Mouse (Mus musculus) left cerebral cortex, postnatal 10 days (tissue): ENCODE data around the gene Henmt1. TPM values are rescaled to one million over a fixed set of nuclear protein-coding genes. Genes with fewer than 3 reads are reported as not detected.

Source experiments
- DNase-seq, 2 experiments: peaks; one replicate each; pipeline ENCODE4 v3.0.0; 2021 to 2022; ENCODE audit warnings: low spot score in 2 of 2, mixed read lengths in 1 of 2; ENCODE audit errors: extremely low spot score in 1 of 2
- intact Hi-C: fragments of 180-260 bp; cut with DNase I; formaldehyde crosslinking; loops from one replicate; pipeline ENCODE4 v1.15.1; 2025
- total RNA-seq, 2 experiments: library from RNA; stranded (reverse); gene quantifications; 2 replicates each; pipeline ENCODE4 v1.2.3; 2021

The Henmt1 gene
- total RNA-seq, 2 experiments from 2014 or later = 3.7 to 5.1 TPM

GRCm38 (mm10) chr3:108986534-108986933, 46.9 kb downstream of the Henmt1 start:
- intact Hi-C loops = no loop called here

GRCm38 (mm10) chr3:108987009-108987659, 47.5 kb downstream of the Henmt1 start:
- intact Hi-C loops = no loop called here
- DNase-seq = no peak

More at GRCm38 (mm10) chr3:108986534-108986933, 46.9 kb downstream of the Henmt1 start:
- no peak for DNase-seq

GRCm38 (mm10) chr3:108989971-108990548, 50.4 kb downstream of the Henmt1 start:
- intact Hi-C loops = no loop called here
- no peak for DNase-seq

- intact Hi-C loops = no loop called here
- no peak for DNase-seq
Observed at GRCm38 (mm10) chr3:108994477-108994876, 54.8 kb downstream of the Henmt1 start.

- intact Hi-C loops = no loop called here
- no peak for DNase-seq
Observed at GRCm38 (mm10) chr3:108995379-108995778, 55.7 kb downstream of the Henmt1 start.

- intact Hi-C loops = no loop called here
- no peak for DNase-seq
Observed at GRCm38 (mm10) chr3:108997284-108997683, 57.6 kb downstream of the Henmt1 start.

DNA sequence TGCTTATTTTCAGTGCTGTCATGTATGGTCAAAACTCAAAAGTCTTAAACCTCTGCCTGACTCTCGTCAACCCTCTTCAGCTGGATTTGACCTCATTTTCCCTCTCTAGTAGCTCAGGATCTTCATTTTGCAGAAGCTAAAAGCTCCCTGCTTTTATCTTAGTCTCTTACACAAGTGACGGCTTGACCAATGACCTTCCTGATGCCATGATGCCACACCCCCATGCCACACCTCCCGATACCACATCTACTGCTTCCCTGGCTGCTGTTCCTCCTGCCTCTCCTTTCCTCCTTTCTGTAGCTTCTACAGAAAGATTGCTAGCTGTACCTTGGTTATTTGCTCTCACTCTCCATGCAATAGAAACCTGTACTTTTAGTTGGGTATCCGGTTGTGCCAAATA, 58.1 kb downstream of the Henmt1 start:
- no peak for DNase-seq
- intact Hi-C loops = no loop called here

DNA sequence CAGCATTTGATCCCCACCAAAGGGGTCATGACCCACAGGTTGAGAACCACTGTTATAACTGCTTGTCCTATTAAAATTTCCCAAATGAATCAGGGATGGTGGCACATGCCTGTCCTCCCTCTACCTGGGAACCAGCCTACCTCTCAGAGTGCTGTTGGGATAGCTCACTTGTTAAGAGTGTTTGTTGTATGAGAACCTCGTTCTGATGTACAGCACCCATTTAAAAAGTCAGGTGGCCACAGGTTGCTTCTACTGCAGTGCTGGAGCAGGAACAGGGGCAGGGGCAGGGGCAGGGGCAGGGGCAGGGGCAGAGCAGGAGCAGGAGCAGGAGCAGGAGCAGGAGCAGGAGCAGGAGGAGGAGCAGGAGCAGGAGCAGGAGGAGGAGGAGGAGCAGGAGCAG, 59.5 kb downstream of the Henmt1 start:
- intact Hi-C loops = no loop called here
- no peak for DNase-seq

GRCm38 (mm10) chr3:109005777-109006176, 66.1 kb downstream of the Henmt1 start:
- intact Hi-C loops = no loop called here
- no peak for DNase-seq

GRCm38 (mm10) chr3:109008180-109008579, 68.5 kb downstream of the Henmt1 start:
- no peak for DNase-seq
- intact Hi-C loops = no loop called here

Other genes with a start within 250 kb of the Henmt1 start
- 10 to 100 TPM; 12.8 to 13.4 TPM for gene Gpsm2, start 217.6 kb upstream of the Henmt1 start, total RNA-seq
- gene Aknad1, start 200.2 kb upstream of the Henmt1 start, total RNA-seq = under 1 TPM in 1 of 2 experiments, not detected in 1; 0.28 TPM
- gene Stxbp3, start 99.3 kb upstream of the Henmt1 start, total RNA-seq = 10 to 100 TPM; 14.1 to 15.2 TPM
- gene Fndc7, start 49.9 kb upstream of the Henmt1 start, total RNA-seq = not detected
- 10 to 100 TPM; 41.6 to 42.2 TPM for gene Prpf38b, start 28.1 kb upstream of the Henmt1 start, total RNA-seq
- gene Gm9857, start 572 bp downstream of the Henmt1 start, total RNA-seq = not detected
- gene Fam102b, start 87.7 kb downstream of the Henmt1 start, total RNA-seq = 10 to 100 TPM; 64.4 to 67.9 TPM
- not detected for gene Slc25a54, start 140.6 kb downstream of the Henmt1 start, total RNA-seq
- 1 to 10 TPM; 2.7 to 3.4 TPM for gene Slc25a24, start 183.3 kb downstream of the Henmt1 start, total RNA-seq